Mouse (Mus musculus): ENCODE data around the gene Cdkn2aip. TPM values are rescaled to one million over a fixed set of nuclear protein-coding genes. Genes with fewer than 3 reads are reported as not detected.

The Cdkn2aip gene
- 37.2 and 42.3 TPM in 2 replicates for polyA plus RNA-seq (2015; fragmentation: Nextera tagmentation; extraction: Ambion mirVana)

GRCm38 (mm10) chr8:47713761-47714745 is at the start of gene Cdkn2aip:
Gene Cdkn2aip, minus strand, starts transcription at chr8:47713932.
- Histone ChIP-seq H3K9me3 (no peaks in the 10 kb centered on the region), H3K36me3 (peaks cover 16% of the 10 kb centered on the region), H3K27me3 (0 out of 2 replicates have a peak, but pooled peaks cover 2% of the 10 kb centered on the region), H3K4me2 (peak within 1 kb of the TSS; percentile 84), H3K4me1 (replicated peaks) (peaks cover 30% of the 10 kb centered on the region), H3K9ac (peak within 1 kb of the TSS; percentile 91), H3K27ac (replicated peaks) (peak within 1 kb of the TSS; percentile 97), H3K4me3 (peak within 1 kb of the TSS; percentile 100)
- ATAC-seq (ENCODE audit: low read depth), result peak; percentile 94
- WGBS, result under 1% methylated on average over 88 of the region's 114 CpGs

GRCm38 (mm10) chr8:47763194-47763593 is 49.5 kb upstream of the Cdkn2aip start:
- no peaks in the 10 kb centered on the region for H3K27me3 ChIP-seq
- H3K9ac ChIP-seq, result no peak overlapping the region
- H3K36me3 ChIP-seq, result no peaks in the 10 kb centered on the region
- no peaks in the 10 kb centered on the region for H3K9me3 ChIP-seq
- H3K4me1 ChIP-seq (replicated peaks), result peaks cover 22% of the 10 kb centered on the region
- ATAC-seq (ENCODE audit: low read depth), result no peak
- no peak overlapping the region for H3K27ac ChIP-seq (replicated peaks)
- WGBS, result 27% methylated on average over 9 of the region's 9 CpGs
- H3K4me3 ChIP-seq, result no peak overlapping the region
- H3K4me2 ChIP-seq, result peak overlapping the region; percentile 42

GRCm38 (mm10) chr8:47760685-47761084 is 47.0 kb upstream of the Cdkn2aip start:
- no peak overlapping the region for H3K4me2 ChIP-seq
- no peak for ATAC-seq (ENCODE audit: low read depth)
- H3K27me3 ChIP-seq, result no peaks in the 10 kb centered on the region
- H3K4me3 ChIP-seq, result no peak overlapping the region
- no peak overlapping the region for H3K27ac ChIP-seq (replicated peaks)
- peaks cover 22% of the 10 kb centered on the region for H3K4me1 ChIP-seq (replicated peaks)
- H3K36me3 ChIP-seq, result no peaks in the 10 kb centered on the region
- H3K9ac ChIP-seq, result no peak overlapping the region
- H3K9me3 ChIP-seq, result no peaks in the 10 kb centered on the region
- WGBS, result 69% methylated on average over 11 of the region's 11 CpGs

- Histone ChIP-seq H3K9ac (no peak overlapping the region), H3K4me3 (no peak overlapping the region), H3K27me3 (no peaks in the 10 kb centered on the region), H3K27ac (replicated peaks) (no peak overlapping the region), H3K4me2 (no peak overlapping the region), H3K4me1 (replicated peaks) (peaks cover 22% of the 10 kb centered on the region), H3K36me3 (no peaks in the 10 kb centered on the region), H3K9me3 (no peaks in the 10 kb centered on the region)
- no peak for ATAC-seq (ENCODE audit: low read depth)
- 70% methylated on average over 4 of the region's 4 CpGs for whole genome bisulfite sequencing
These were observed 46.5 kb upstream of the Cdkn2aip start for GRCm38 (mm10) chr8:47760186-47760585.

GRCm38 (mm10) chr8:47753121-47753520 is 39.4 kb upstream of the Cdkn2aip start:
- Histone ChIP-seq H3K4me3 (no peak overlapping the region), H3K4me2 (no peak overlapping the region), H3K9me3 (no peaks in the 10 kb centered on the region), H3K4me1 (replicated peaks) (no peaks in the 10 kb centered on the region), H3K36me3 (no peaks in the 10 kb centered on the region), H3K27me3 (no peaks in the 10 kb centered on the region), H3K9ac (no peak overlapping the region), H3K27ac (replicated peaks) (no peak overlapping the region)
- no peak for ATAC-seq (ENCODE audit: low read depth)
- WGBS, result 92% methylated on average over 3 of the region's 3 CpGs

GRCm38 (mm10) chr8:47750096-47750495 is 36.4 kb upstream of the Cdkn2aip start:
- Histone ChIP-seq H3K9me3 (no peaks in the 10 kb centered on the region), H3K4me2 (no peak overlapping the region), H3K4me3 (no peak overlapping the region), H3K4me1 (replicated peaks) (no peaks in the 10 kb centered on the region), H3K27ac (replicated peaks) (no peak overlapping the region), H3K36me3 (no peaks in the 10 kb centered on the region), H3K27me3 (no peaks in the 10 kb centered on the region), H3K9ac (no peak overlapping the region)
- WGBS, result 57% methylated on average over 14 of the region's 14 CpGs
- no peak for ATAC-seq (ENCODE audit: low read depth)

GRCm38 (mm10) chr8:47749491-47749890 is 35.8 kb upstream of the Cdkn2aip start:
- Histone ChIP-seq H3K4me1 (replicated peaks) (no peaks in the 10 kb centered on the region), H3K4me3 (no peak overlapping the region), H3K9me3 (no peaks in the 10 kb centered on the region), H3K27ac (replicated peaks) (no peak overlapping the region), H3K27me3 (no peaks in the 10 kb centered on the region), H3K4me2 (no peak overlapping the region), H3K9ac (no peak overlapping the region), H3K36me3 (no peaks in the 10 kb centered on the region)
- WGBS, result 79% methylated on average over 8 of the region's 8 CpGs
- no peak for ATAC-seq (ENCODE audit: low read depth)

GRCm38 (mm10) chr8:47746304-47746703 is 32.6 kb upstream of the Cdkn2aip start:
- Histone ChIP-seq H3K4me2 (no peak overlapping the region), H3K36me3 (no peaks in the 10 kb centered on the region), H3K27me3 (peaks cover 7% of the 10 kb centered on the region), H3K4me1 (replicated peaks) (peaks cover 8% of the 10 kb centered on the region; the same call in 1 of the 2 replicates), H3K4me3 (no peak overlapping the region), H3K9ac (no peak overlapping the region), H3K9me3 (no peaks in the 10 kb centered on the region), H3K27ac (replicated peaks) (no peak overlapping the region)
- ATAC-seq (ENCODE audit: low read depth), result no peak
- 54% methylated on average over 12 of the region's 12 CpGs for WGBS

- peaks cover 7% of the 10 kb centered on the region for H3K27me3 ChIP-seq
- no peaks in the 10 kb centered on the region for H3K36me3 ChIP-seq
- ATAC-seq (ENCODE audit: low read depth), result no peak
- peaks cover 8% of the 10 kb centered on the region; the same call in 1 of the 2 replicates for H3K4me1 ChIP-seq (replicated peaks)
- H3K27ac ChIP-seq (replicated peaks), result no peak overlapping the region
- no peaks in the 10 kb centered on the region for H3K9me3 ChIP-seq
- 18% methylated on average over 6 of the region's 6 CpGs for WGBS
- H3K9ac ChIP-seq, result no peak overlapping the region
- H3K4me3 ChIP-seq, result no peak overlapping the region
- H3K4me2 ChIP-seq, result no peak overlapping the region
These were observed 32.1 kb upstream of the Cdkn2aip start for GRCm38 (mm10) chr8:47745848-47746247.

GRCm38 (mm10) chr8:47744803-47745202 is 31.1 kb upstream of the Cdkn2aip start:
- Histone ChIP-seq H3K27ac (replicated peaks) (no peak overlapping the region), H3K9me3 (no peaks in the 10 kb centered on the region), H3K4me1 (replicated peaks) (peaks cover 16% of the 10 kb centered on the region), H3K36me3 (no peaks in the 10 kb centered on the region), H3K4me3 (no peak overlapping the region), H3K9ac (no peak overlapping the region), H3K27me3 (peaks cover 7% of the 10 kb centered on the region), H3K4me2 (no peak overlapping the region)
- ATAC-seq (ENCODE audit: low read depth), result no peak
- 72% methylated on average over 9 of the region's 9 CpGs for WGBS

- 9% methylated on average over 11 of the region's 11 CpGs for WGBS
- H3K36me3 ChIP-seq, result no peaks in the 10 kb centered on the region
- H3K9ac ChIP-seq, result peak overlapping the region; percentile 13; the same call in 1 of the 2 replicates
- no peak overlapping the region for H3K4me3 ChIP-seq
- ATAC-seq (ENCODE audit: low read depth), result no peak; the same call in 1 of the 2 replicates
- peak overlapping the region; percentile 34; the same call in 1 of the 2 replicates for H3K4me2 ChIP-seq
- H3K27ac ChIP-seq (replicated peaks), result no peak overlapping the region
- H3K4me1 ChIP-seq (replicated peaks), result peaks cover 20% of the 10 kb centered on the region
- peaks cover 7% of the 10 kb centered on the region for H3K27me3 ChIP-seq
- no peaks in the 10 kb centered on the region for H3K9me3 ChIP-seq
These were observed 29.7 kb upstream of the Cdkn2aip start for GRCm38 (mm10) chr8:47743419-47743818.

GRCm38 (mm10) chr8:47742992-47743391 is 29.3 kb upstream of the Cdkn2aip start:
- no peak for ATAC-seq (ENCODE audit: low read depth)
- Histone ChIP-seq H3K27me3 (peaks cover 7% of the 10 kb centered on the region), H3K4me1 (replicated peaks) (peaks cover 22% of the 10 kb centered on the region), H3K9ac (peak overlapping the region; percentile 13; the same call in 1 of the 2 replicates), H3K36me3 (no peaks in the 10 kb centered on the region), H3K4me3 (no peak overlapping the region), H3K4me2 (peak overlapping the region; percentile 34; the same call in 1 of the 2 replicates), H3K27ac (replicated peaks) (no peak overlapping the region), H3K9me3 (no peaks in the 10 kb centered on the region)
- 49% methylated on average over 8 of the region's 8 CpGs for WGBS
